Comparison of ENCODE assay signal across 28 mouse cellular contexts in the genomic region with DNA sequence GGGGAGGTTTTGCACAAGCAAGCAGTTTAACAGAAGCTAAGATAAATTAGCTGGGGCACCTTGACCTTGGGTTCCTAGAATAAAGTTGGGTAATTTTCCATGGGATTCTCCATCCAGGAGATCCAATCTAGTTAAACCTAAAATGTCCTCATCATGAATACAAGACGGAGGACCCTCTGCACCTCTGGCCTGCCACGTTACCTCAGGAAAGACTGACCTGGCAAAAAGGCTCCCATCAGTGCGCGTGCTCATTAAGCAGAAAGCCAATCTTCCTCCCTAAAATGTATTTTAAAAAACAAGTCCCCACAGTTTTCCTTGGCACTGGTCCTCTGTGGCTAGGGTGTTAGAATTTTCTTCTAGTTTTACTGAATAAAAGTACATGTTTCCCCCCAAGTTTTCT.
"Had no signal": no experiment of that assay in that cellular context is flagged by ENCODE, and none has a peak within 500 bp of the region (broad histone marks: within the 10 kb centered on the region; RNA-seq: fewer than 3 reads in every experiment).

No protein-coding gene starts in this region.

- H3K27me3 ChIP-seq: heart, embryonic 12.5 days; heart, embryonic 13.5 days; heart, embryonic 15.5 days; intestine, embryonic 15.5 days; kidney, embryonic 15.5 days had no signal

- DNase-seq: heart, postnatal 10 days; heart, postnatal 14 days; heart, postnatal 36 days; heart, postnatal 4 days; kidney, adult 11 months; kidney, adult 8-10 months; kidney, adult 9 months; kidney, postnatal 10 days; kidney, postnatal 14 days; kidney, postnatal 36 days; kidney, postnatal 4 days; layer of hippocampus, adult 9-11 months; layer of hippocampus, postnatal 36 days had no signal

- H3K36me3 ChIP-seq: heart, embryonic 10.5 days; heart, embryonic 12.5 days; heart, embryonic 13.5 days; heart, embryonic 15.5 days; hindbrain, embryonic 10.5 days; hindbrain, embryonic 12.5 days; hindbrain, embryonic 13.5 days; hindbrain, embryonic 15.5 days; intestine, embryonic 15.5 days; kidney, embryonic 15.5 days had no signal

- H3K4me3 ChIP-seq: heart, embryonic 10.5 days; heart, embryonic 12.5 days; heart, embryonic 13.5 days; heart, embryonic 15.5 days; hindbrain, embryonic 10.5 days; hindbrain, embryonic 12.5 days; hindbrain, embryonic 13.5 days; hindbrain, embryonic 15.5 days; intestine, embryonic 15.5 days; kidney, embryonic 15.5 days; layer of hippocampus, adult 2 months; left cerebral cortex, adult 2 months had no signal

- H3K27ac ChIP-seq: heart, embryonic 10.5 days; heart, embryonic 13.5 days; heart, embryonic 15.5 days; hindbrain, embryonic 10.5 days; hindbrain, embryonic 12.5 days; hindbrain, embryonic 13.5 days; hindbrain, embryonic 14.5 days; hindbrain, embryonic 15.5 days; hindbrain, postnatal 0 days; intestine, embryonic 15.5 days; kidney, embryonic 15.5 days; kidney, postnatal 0 days; layer of hippocampus, adult 2 months; left cerebral cortex, adult 2 months had no signal
